Mouse (Mus musculus): ENCODE results near the gene Eaf2. TPM values are rescaled to one million over a fixed set of nuclear protein-coding genes. Genes with fewer than 3 reads are reported as not detected.

Eaf2 gene
- polyA plus RNA-seq (2015; fragmentation: Nextera tagmentation; extraction: Ambion mirVana) = 2.2 and 3.2 TPM in 2 replicates

GRCm38 (mm10) chr16:36874583-36875275 lies at the start of gene Eaf2, which contains the start of gene Golgb1:
TSS of gene Eaf2 (minus strand) at chr16:36875003.
TSS of gene Golgb1 (plus strand) at chr16:36875140.
- Histone ChIP-seq H3K27ac (peak within 1 kb of the TSS; percentile 83), H3K27me3 (no peaks in the 10 kb centered on the region), H3K9ac (peak within 1 kb of the TSS; percentile 89), H3K4me2 (replicated peaks) (peak within 1 kb of the TSS; percentile 72), H3K4me1 (peaks cover 20% of the 10 kb centered on the region), H3K4me3 (peak within 1 kb of the TSS; percentile 90), H3K36me3 (peaks cover 17% of the 10 kb centered on the region), H3K9me3 (no peaks in the 10 kb centered on the region)
- WGBS = under 1% methylated on average over 43 of the region's 43 CpGs
- ATAC-seq (ENCODE audit: low FRiP score, low read depth) = peak; percentile 100

GRCm38 (mm10) chr16:36924312-36924711 lies 49.5 kb upstream of the Eaf2 start:
- Histone ChIP-seq H3K4me1 (no peaks in the 10 kb centered on the region), H3K9ac (no peak overlapping the region), H3K27me3 (no peaks in the 10 kb centered on the region), H3K4me3 (no peak overlapping the region), H3K4me2 (replicated peaks) (no peak overlapping the region), H3K36me3 (peaks cover 85% of the 10 kb centered on the region), H3K9me3 (no peaks in the 10 kb centered on the region), H3K27ac (no peak overlapping the region)
- 94% methylated on average over 8 of the region's 8 CpGs for WGBS
- no peak for ATAC-seq (ENCODE audit: low FRiP score, low read depth)

GRCm38 (mm10) chr16:36921980-36922379 lies 47.2 kb upstream of the Eaf2 start:
- H3K9ac ChIP-seq = no peak overlapping the region
- no peak overlapping the region for H3K4me3 ChIP-seq
- H3K9me3 ChIP-seq = no peaks in the 10 kb centered on the region
- ATAC-seq (ENCODE audit: low FRiP score, low read depth) = no peak
- H3K27me3 ChIP-seq = no peaks in the 10 kb centered on the region
- peaks cover 83% of the 10 kb centered on the region for H3K36me3 ChIP-seq
- H3K27ac ChIP-seq = no peak overlapping the region
- H3K4me2 ChIP-seq (replicated peaks) = no peak overlapping the region
- no peaks in the 10 kb centered on the region for H3K4me1 ChIP-seq
- whole genome bisulfite sequencing = 85% methylated on average over 6 of the region's 6 CpGs

GRCm38 (mm10) chr16:36921067-36921613 lies 46.3 kb upstream of the Eaf2 start:
- no peak for ATAC-seq (ENCODE audit: low FRiP score, low read depth)
- H3K36me3 ChIP-seq = peaks cover 82% of the 10 kb centered on the region
- H3K4me3 ChIP-seq = no peak overlapping the region
- H3K9me3 ChIP-seq = no peaks in the 10 kb centered on the region
- no peaks in the 10 kb centered on the region for H3K4me1 ChIP-seq
- 93% methylated on average over 8 of the region's 8 CpGs for WGBS
- no peak overlapping the region for H3K27ac ChIP-seq
- no peak overlapping the region for H3K4me2 ChIP-seq (replicated peaks)
- H3K27me3 ChIP-seq = no peaks in the 10 kb centered on the region
- no peak overlapping the region for H3K9ac ChIP-seq

GRCm38 (mm10) chr16:36920410-36920809 lies 45.6 kb upstream of the Eaf2 start:
- Histone ChIP-seq H3K27ac (no peak overlapping the region), H3K9ac (no peak overlapping the region), H3K4me2 (replicated peaks) (no peak overlapping the region), H3K4me3 (no peak overlapping the region), H3K36me3 (peaks cover 82% of the 10 kb centered on the region), H3K9me3 (no peaks in the 10 kb centered on the region), H3K27me3 (no peaks in the 10 kb centered on the region), H3K4me1 (no peaks in the 10 kb centered on the region)
- ATAC-seq (ENCODE audit: low FRiP score, low read depth) = no peak
- 86% methylated on average over 3 of the region's 3 CpGs for WGBS

GRCm38 (mm10) chr16:36918505-36918904 lies 43.7 kb upstream of the Eaf2 start:
- no peak overlapping the region for H3K4me3 ChIP-seq
- no peaks in the 10 kb centered on the region for H3K27me3 ChIP-seq
- no peaks in the 10 kb centered on the region for H3K4me1 ChIP-seq
- H3K36me3 ChIP-seq = peaks cover 89% of the 10 kb centered on the region
- WGBS = 97% methylated on average over 10 of the region's 10 CpGs
- ATAC-seq (ENCODE audit: low FRiP score, low read depth) = no peak
- H3K27ac ChIP-seq = no peak overlapping the region
- H3K9ac ChIP-seq = no peak overlapping the region
- H3K9me3 ChIP-seq = no peaks in the 10 kb centered on the region
- H3K4me2 ChIP-seq (replicated peaks) = no peak overlapping the region

GRCm38 (mm10) chr16:36914195-36914594 lies 39.4 kb upstream of the Eaf2 start:
- 77% methylated on average over 5 of the region's 5 CpGs for WGBS
- Histone ChIP-seq H3K4me2 (replicated peaks) (no peak overlapping the region), H3K9me3 (no peaks in the 10 kb centered on the region), H3K27ac (no peak overlapping the region), H3K36me3 (peaks cover 85% of the 10 kb centered on the region), H3K4me3 (no peak overlapping the region), H3K9ac (no peak overlapping the region), H3K27me3 (no peaks in the 10 kb centered on the region), H3K4me1 (no peaks in the 10 kb centered on the region)
- no peak for ATAC-seq (ENCODE audit: low FRiP score, low read depth)

- Histone ChIP-seq H3K4me1 (no peaks in the 10 kb centered on the region), H3K36me3 (peaks cover 80% of the 10 kb centered on the region), H3K9me3 (no peaks in the 10 kb centered on the region), H3K27ac (no peak overlapping the region), H3K4me3 (no peak overlapping the region), H3K9ac (no peak overlapping the region), H3K27me3 (no peaks in the 10 kb centered on the region), H3K4me2 (replicated peaks) (no peak overlapping the region)
- 91% methylated on average over 13 of the region's 13 CpGs for WGBS
- ATAC-seq (ENCODE audit: low FRiP score, low read depth) = no peak
Observed at GRCm38 (mm10) chr16:36912311-36912710, 37.5 kb upstream of the Eaf2 start.

- Histone ChIP-seq H3K9ac (no peak overlapping the region), H3K9me3 (no peaks in the 10 kb centered on the region), H3K4me2 (replicated peaks) (no peak overlapping the region), H3K27me3 (no peaks in the 10 kb centered on the region), H3K4me1 (no peaks in the 10 kb centered on the region), H3K36me3 (peaks cover 80% of the 10 kb centered on the region), H3K4me3 (no peak overlapping the region), H3K27ac (no peak overlapping the region)
- no peak for ATAC-seq (ENCODE audit: low FRiP score, low read depth)
- WGBS = 76% methylated on average over 10 of the region's 10 CpGs
Observed at GRCm38 (mm10) chr16:36911909-36912308, 37.1 kb upstream of the Eaf2 start.

- no peak overlapping the region for H3K9ac ChIP-seq
- no peaks in the 10 kb centered on the region for H3K4me1 ChIP-seq
- H3K27me3 ChIP-seq = no peaks in the 10 kb centered on the region
- WGBS = 84% methylated on average over 5 of the region's 5 CpGs
- peaks cover 74% of the 10 kb centered on the region for H3K36me3 ChIP-seq
- no peak overlapping the region for H3K4me2 ChIP-seq (replicated peaks)
- no peaks in the 10 kb centered on the region for H3K9me3 ChIP-seq
- H3K4me3 ChIP-seq = no peak overlapping the region
- no peak for ATAC-seq (ENCODE audit: low FRiP score, low read depth)
- H3K27ac ChIP-seq = no peak overlapping the region
Observed at GRCm38 (mm10) chr16:36903156-36903555, 28.4 kb upstream of the Eaf2 start.

GRCm38 (mm10) chr16:36896712-36897111 lies 21.9 kb upstream of the Eaf2 start:
- 92% methylated on average over 6 of the region's 6 CpGs for WGBS
- no peak for ATAC-seq (ENCODE audit: low FRiP score, low read depth)
- peaks cover 86% of the 10 kb centered on the region for H3K36me3 ChIP-seq
- no peak overlapping the region for H3K4me2 ChIP-seq (replicated peaks)
- H3K9me3 ChIP-seq = no peaks in the 10 kb centered on the region
- H3K4me1 ChIP-seq = no peaks in the 10 kb centered on the region
- no peak overlapping the region for H3K4me3 ChIP-seq
- no peak overlapping the region for H3K9ac ChIP-seq
- no peaks in the 10 kb centered on the region for H3K27me3 ChIP-seq
- H3K27ac ChIP-seq = no peak overlapping the region

- no peak for ATAC-seq (ENCODE audit: low FRiP score, low read depth)
- no peaks in the 10 kb centered on the region for H3K9me3 ChIP-seq
- no peaks in the 10 kb centered on the region for H3K27me3 ChIP-seq
- no peaks in the 10 kb centered on the region for H3K4me1 ChIP-seq
- H3K4me2 ChIP-seq (replicated peaks) = no peak overlapping the region
- H3K9ac ChIP-seq = no peak overlapping the region
- H3K27ac ChIP-seq = no peak overlapping the region
- WGBS = 93% methylated on average over 10 of the region's 10 CpGs
- no peak overlapping the region for H3K4me3 ChIP-seq
- peaks cover 84% of the 10 kb centered on the region for H3K36me3 ChIP-seq
Observed at GRCm38 (mm10) chr16:36893317-36893716, 18.5 kb upstream of the Eaf2 start.

GRCm38 (mm10) chr16:36891415-36891814 lies 16.6 kb upstream of the Eaf2 start:
- H3K4me2 ChIP-seq (replicated peaks) = no peak overlapping the region
- WGBS = 93% methylated on average over 4 of the region's 4 CpGs
- H3K27me3 ChIP-seq = no peaks in the 10 kb centered on the region
- no peak for ATAC-seq (ENCODE audit: low FRiP score, low read depth)
- no peak overlapping the region for H3K27ac ChIP-seq
- H3K4me3 ChIP-seq = no peak overlapping the region
- H3K9ac ChIP-seq = no peak overlapping the region
- peaks cover 82% of the 10 kb centered on the region for H3K36me3 ChIP-seq
- no peaks in the 10 kb centered on the region for H3K9me3 ChIP-seq
- no peaks in the 10 kb centered on the region for H3K4me1 ChIP-seq
